Mouse (Mus musculus) ES-E14 (cell line): ENCODE results near the gene Acaca.

Source experiments
- MAFK ChIP-seq: IDR thresholded peaks from 2 replicates; pipeline ENCODE4 v1.6.1; 2014; ENCODE audit warnings: mild to moderate bottlenecking, low read depth, low read length, inconsistent platforms; ENCODE audit not compliant: insufficient read depth
- ZNF384 ChIP-seq: IDR thresholded peaks from 2 replicates; pipeline ENCODE4 v1.6.1; 2012; ENCODE audit warnings: low read depth, low read length, inconsistent platforms

DNA sequence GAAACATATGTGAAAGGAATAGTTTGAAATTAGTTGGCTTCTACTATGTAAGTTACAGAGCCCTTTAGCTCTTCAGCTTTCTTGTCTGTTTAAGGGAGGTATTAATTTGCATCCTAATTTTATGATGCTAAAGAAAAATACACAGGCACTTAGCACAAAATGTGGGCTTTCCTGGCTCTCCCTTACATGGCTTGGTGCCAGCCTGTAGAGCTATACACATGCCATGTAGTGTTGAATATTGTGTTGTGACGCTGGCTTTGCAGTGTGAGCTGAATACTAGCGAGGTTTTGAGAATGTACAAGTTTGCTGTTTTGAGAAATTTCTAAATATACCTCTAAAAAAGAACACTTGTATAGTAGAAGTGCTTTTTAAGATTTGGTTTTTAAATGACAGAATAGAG is 218.3 kb downstream of the Acaca start:
- TF ChIP-seq MAFK (no peak), ZNF384 (no peak)
